Mouse (Mus musculus): ENCODE results near the gene Rere.
A peak's percentile ranks its signal among the peaks of the same experiment; 100 is the strongest.

The Rere gene

DNA sequence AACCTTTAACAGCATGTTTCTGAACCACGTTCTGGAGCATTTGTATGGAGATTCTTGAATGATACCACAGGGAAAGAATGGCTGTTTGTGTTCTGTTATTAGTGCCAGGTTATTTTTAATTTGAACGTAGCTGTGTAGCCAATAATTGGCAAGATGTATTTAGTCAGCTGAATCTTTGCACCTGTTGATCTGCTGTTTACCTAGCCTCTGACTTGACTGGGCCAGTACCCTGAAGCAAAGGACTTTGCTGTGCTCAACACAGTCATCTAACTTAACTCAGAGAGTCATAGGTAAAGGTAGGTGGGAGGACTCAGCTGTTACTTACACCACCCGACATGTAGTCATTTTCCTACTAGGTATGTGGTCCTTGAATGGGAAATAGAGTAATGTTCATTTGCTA, 278.1 kb downstream of the Rere start:
- no peak for DNase-seq

DNA sequence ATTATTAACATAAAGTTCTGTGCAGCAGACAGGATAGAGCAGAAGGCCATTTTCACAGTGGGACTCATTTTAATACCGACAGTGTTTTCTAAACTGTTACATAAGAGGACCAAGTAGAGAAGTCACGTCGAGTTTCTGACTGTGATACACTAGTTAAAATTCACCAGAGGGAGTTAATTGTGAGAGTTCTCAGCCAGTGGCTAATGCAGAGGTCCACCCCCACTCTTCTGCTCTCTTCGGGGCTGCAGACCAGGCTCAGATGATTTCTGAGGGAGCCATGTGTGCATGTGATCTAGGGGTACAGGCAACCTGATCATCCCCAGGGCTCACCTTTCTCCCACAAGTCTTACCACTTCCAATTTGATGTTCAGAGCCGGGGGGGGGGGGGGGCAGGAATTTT, 281.8 kb downstream of the Rere start:
- DNase-seq, result peak in 1 of 2 experiments; percentile 78

DNA sequence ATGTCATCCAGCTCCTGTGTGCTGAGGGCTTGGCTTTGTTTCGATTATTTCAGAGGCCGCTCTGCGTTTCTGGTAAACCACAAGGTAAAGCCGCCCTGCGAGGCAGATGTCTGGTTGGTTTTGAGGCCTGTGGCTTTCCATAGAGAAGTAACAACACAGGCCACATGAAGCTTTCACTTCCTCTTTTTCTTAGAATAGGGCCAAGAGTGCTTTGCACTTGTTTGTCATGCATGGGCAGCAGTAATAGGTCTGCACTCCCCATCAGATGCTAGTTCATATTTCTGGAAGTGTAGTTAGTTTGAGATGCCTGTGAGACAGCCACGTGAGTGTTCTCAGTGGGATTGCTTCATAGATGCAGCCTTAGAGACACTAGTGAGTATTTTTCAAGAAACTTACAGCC, 284.7 kb downstream of the Rere start:
- no peak for DNase-seq

DNA sequence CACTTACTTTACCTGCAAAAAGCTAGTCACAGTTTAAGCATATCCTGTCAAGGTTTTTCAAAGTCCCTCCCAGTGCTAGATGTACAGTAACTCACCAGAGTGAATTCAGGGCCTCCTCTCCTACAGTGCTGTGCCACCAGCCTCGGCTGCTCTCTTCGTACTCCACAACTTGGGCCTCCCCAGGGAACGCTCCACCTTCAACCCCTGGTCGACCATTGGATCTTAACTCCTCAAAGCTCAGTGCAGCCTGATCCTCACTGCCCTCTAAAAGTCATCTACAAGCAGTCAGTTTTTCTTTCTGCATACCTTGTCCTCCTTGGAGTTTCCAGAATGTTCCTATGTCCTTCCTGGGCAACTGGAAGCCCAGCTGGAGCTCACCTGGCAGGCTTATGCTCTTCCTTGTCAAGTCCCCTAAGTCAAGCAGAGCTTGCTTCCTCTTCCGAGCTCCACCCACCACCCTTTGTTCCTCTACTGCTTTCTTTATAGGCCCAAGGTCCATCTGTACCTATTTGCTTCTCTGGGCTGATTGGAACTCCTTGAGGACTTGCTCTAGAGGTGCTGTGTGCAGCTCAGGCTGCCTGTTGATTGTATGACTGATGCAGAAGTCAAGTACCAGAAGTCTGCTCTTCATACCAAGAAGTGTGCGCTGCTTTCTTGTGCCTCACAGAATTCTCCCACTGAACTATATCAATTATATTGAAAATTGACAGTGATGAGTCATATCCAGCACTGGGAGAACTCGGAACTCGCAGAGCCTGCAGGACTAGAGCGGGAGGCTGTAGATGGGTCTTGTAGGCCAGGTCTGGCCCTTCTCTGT, 287.1 kb downstream of the Rere start:
- peak; percentile 61 to 77 for DNase-seq

DNA sequence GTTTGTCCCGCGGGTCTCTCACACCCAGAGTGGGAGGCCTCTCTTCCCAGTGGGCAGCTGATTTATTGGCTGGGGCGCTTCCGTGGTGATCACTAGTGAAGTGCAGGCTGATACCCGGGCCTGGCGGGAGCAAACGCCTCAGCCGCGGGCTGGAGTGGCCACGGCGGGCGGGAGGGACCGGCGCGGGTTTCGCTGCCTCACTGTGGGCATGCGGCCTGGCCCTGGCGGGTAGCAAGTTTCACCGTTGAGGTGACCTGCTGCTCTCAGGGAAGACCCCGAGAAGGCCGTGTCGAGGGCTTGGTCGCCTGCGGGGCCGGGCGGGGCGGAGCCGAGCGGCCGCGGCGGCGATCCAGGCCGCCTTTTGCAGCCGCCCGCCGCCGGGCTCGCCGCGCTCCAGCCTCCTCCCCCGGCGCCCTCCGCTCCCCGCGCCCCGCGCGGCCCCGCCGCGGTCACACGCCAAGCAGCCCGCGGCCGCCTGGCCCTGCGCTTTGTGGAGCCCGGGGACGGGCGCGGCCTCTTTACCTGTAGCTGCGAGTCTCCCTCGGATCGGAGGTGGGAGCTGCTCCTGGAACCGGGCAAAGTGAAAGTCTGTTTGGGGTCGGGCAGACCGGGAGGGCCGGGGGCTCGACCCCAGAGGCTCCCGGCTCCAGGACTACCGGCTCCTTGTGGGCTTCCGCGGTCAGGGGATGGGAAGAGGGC, 287.8 kb downstream of the Rere start:
- DNase-seq, result peak; percentile 70 to 86

DNA sequence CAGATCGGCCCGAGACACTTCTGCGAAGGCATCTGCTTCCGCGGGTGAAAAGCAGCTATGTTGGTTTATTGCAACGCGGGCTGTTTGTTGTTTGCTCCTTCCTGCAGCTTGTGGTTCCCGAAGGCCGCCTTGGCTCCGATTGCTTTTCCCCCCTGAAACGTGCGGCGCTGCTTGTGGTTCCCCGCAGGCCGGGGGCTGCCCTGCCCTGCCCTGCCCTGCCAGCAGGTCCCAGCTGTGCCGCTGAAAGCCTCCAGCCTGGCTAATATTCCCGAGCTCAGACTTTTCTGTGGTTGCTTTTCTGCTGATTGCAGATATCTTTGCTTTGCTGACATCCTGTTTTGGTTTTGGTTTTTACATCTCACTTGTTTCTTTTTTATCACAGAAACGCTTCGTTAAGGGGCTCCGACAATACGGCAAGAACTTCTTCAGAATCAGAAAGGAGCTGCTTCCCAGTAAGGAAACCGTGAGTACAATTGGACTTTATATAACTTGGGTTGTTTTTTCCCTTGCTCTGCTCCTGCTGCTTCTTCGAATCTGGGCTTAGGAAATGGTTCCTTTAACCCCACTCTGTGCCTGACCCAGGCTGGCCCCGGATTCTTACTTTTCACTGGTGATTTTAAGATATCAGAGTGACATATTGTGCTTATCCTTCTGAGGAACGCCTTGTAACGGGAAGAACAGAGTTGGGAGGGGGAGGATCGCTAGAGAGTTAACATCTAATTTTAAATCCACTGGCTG, 288.6 kb downstream of the Rere start:
- DNase-seq, result peak; percentile 48 to 64

DNA sequence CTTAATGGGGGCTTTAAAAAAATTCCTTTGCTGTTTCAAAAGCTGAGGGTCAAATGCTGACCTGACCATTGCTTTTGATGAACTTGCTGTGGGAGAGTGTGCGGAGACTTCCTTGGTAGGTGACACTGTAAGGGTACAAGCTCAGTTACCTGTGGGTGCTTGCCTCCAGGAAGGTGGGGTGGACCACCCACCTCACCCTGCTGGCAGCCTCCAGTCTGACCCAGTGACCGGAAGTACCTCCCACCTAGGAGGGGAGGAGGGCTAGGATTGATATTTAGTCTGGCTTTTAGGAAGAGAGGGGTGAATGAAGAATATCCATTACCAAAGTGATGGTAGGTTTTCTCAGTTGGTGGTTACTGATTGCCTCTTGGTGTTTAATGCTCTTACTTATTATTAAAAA, 289.3 kb downstream of the Rere start:
- peak; percentile 21 to 76 for DNase-seq

DNA sequence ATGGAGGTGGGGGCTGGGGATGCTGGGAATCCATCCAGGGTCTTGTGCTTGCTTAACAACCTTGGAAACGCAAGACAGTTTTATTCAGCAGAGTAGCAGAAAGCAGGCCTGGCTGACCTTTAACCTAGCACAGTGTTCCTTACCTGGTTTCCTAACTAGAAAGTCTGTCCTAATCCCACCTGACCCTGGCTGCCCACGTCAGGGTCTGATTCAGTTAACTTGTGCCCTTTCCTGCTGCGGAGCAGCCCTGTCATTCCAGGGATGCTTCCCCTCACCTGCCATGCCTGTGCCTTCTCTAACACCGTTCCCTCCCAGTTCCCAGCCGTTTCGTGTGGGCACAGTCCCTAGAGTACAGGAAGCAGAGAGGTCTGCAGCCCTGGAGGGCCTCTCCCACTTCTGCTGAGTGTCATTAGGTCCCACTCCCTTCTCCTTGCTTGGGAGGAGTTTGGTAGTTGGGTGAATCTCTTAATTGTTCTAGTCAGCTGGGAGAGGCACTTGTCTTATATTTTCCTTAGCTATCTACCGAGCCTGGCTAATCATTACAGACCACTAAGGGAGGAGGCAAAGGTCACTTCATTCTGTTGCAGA, 290.8 kb downstream of the Rere start:
- DNase-seq, result peak; percentile 56 to 75

DNA sequence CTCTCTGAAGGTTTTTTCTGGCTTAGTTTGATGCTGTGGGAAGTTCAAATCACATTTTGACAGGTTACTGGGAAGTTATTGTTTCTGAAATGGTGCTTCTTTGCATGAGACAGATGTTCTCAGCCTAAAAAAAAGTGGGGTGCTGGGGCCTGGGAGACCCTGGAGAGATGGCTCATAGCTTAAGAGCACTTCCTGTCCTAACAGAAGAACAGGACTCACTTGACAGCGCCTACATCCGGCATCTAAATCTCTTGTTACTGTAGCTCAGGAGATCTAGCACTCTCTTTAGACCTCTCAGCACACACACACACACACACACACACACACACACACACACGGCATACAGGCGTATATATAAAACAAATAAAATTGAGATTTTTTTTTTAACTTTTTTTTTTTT, 291.5 kb downstream of the Rere start:
- DNase-seq, result peak; percentile 24 to 53

DNA sequence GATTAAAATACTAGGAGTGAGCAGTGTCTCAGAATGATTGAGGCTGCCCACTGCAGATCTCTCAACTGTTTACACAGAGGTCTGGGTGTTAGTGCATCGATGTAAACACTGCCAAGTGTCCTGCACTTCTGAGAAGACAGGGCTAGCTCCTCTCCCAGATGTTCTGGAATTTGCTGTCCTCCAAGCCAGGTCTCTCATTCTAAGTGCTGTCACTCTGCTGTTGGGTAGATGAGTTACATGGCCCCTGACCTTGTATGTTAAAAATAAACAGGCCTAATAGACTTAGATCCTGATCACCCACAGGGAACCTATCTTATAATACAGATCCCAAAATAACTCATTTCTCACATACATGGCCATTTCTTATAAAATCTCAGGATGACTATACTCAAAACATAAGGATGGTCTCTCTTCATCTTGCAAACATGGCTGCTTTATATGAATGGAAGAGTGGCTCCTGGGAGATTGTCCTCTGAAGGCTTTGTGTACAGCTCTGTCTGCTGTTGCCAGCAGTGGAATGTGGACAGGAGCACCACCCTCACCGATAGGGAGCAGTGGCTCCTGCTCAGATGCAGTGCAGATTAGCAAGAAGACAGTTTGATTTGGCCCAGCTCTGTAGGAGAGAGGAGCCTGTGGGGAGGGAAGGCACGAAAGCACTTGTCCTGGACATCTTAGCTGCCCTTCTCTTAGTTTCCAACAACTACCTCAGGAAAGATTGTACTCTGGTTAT, 294.1 kb downstream of the Rere start:
- peak; percentile 55 to 72 for DNase-seq

DNA sequence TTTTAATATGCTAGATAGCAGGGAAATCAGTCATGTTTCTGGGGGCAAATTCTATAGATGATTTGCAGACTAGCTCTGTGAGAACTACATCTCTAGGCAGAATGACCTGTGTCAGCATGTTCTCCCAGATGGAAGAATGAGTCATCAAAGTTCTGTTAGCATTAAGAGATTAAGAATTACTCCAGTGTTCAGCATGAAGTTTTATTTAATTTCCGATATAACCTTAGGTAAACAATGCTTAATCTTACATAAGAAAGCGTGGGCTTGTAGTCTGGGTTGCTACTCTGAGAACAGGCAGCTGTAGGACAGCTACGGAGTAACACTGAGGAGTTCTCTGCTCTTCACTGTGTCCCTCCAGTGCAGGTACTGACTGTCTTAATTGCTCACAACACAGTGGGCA, 294.9 kb downstream of the Rere start:
- no peak for DNase-seq

DNA sequence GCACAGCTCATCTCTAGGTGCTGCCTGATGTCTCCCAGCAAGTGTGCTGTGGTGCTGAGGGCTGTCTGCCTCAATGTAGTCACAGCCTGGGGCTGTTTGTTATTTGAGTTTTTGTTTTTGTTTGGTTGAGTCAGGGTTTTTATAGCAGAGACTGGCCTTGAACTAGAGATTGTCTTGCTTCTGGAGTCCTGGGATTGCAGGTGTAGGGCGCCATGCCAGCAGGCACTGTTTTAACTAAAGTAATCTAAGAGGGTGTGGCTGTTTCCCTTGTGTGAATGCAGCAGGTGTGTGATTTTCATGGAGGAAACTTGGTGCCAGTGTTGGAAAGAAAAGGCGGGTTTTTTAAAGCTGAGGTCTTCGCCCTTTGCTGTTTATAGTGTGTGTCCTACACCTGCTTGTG, 296.6 kb downstream of the Rere start:
- peak in 1 of 2 experiments; percentile 46 for DNase-seq

DNA sequence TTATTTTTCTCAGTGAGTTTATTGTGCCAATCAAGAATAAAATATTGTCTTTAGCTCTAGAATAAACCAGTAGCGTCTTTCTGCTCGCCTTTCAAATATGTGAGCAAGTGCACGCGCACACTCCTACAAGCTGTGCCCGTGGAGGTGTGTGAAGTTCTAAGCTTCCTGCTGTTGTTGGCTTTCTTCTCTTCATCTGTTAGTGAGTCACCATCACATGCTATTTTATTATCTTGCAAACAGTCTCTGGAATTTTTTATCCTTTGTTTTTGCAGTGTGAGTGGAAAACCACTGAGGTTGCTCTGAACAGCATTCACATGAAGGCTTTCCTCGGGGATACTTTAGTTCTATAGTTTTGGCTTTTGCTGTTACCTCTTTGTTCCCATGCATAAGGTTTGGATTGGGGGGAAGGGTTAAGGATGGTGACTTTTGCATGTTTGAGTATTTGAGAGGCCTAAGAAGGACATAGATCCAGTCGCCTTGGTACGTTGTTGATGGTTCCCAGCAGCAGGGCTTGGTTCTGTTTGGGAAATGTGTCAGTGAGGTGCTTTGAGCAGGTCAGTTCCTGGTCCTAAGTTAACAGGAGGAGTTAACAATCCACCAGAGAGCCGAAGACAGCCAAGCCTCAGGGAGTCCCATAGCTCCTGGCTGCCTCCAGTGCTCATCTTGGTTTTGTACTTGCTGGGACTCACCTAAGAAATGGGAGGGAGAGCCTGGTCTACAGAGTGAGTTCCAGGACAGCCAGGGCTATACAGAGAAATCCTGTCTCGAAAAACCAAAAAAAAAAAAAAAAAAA, 300.7 kb downstream of the Rere start:
- peak; percentile 45 to 76 for DNase-seq

DNA sequence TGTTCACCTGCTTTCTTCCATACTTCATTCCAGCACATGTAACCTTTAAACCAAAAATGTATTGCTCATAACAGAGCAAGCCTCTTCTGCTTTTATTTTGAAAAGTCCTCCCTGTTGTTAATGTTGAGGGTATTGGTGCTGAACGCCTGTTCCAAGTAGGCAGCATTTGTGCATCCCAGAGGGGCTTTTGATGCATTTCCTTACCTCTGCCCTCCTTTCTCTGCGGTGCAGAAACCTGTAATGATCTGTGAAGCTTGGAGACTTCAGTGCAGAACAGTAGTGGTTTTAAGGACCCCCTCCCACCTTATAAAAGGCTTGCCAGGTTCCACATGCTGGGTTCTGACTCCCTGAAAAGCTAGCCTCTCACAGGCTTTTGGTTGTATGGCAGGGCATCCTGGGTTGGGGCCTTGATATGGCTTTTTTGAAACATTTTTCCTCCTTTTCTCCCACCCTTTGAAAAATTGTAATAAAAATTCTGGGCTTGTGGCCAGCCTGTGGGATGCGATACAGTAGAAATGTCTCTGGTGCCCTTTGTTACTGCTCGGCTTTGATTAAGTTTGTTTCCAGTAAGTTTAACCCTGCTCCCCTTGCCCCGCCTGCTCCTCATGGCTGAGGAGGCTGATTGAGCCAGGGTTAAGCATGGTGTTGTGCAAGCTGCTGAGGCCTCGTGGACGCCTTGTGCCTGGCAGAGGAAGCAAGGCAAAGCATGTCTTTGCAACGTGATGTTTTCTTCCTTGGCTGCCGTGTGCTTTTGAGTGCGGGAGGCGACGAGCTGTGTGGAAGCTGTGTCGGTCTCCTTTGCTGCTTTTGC, 301.7 kb downstream of the Rere start:
- peak; percentile 84 to 96 for DNase-seq

DNA sequence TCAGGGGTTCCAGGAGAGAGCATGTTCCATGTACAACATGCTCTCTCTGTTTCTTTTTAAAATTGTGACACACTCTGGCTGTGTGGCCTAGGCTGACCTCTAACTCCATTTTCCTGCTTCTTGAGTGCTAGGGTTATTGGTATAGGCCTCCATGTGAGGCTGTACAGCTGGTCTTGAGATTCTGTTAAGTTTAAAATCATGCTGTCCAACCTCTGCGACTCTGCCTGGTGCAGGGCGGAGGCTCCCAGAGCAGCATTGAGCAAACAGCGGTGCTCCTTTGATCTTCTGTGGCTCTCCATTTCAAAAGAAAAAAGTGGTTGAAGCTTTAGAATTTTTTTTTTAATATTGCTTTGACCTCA, 302.3 kb downstream of the Rere start:
- no peak for DNase-seq

DNA sequence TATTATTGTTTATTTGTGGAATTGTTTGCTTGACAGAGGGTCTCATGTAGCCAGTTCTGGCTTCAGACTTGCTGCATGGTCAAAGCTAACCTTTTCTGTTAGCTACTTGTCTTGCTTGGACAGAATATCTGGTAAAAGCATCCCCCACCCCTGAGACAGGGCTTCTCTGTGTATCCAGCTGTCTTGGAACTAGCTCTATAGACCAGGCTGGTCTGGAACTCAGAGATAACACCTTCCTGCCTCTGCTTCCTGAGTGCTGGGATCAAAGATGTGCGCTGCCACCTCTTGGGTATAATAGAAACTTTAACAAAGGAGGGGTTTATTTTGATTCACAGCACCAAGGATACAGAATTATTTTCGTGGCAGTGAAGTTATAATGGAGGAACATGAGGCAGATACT, 304.4 kb downstream of the Rere start:
- no peak for DNase-seq

DNA sequence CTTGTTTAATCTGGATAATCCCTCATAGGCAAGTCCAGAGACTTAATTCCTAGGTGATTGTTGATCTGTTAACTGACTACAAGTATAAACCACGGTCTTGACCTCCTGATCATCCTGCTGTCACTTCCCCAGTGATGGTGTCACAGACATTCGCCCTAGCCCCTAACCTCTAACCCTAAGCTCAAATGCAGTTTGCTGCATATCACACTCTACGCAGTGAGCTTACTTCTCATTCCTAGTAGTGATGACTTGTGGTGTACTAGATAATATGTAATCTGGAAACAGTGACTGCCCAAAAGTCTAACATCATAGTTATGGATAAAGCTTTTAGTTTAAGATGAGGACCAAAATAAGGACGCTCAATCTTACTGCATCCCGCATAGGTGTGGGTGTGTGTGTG, 304.8 kb downstream of the Rere start:
- no peak for DNase-seq

DNA sequence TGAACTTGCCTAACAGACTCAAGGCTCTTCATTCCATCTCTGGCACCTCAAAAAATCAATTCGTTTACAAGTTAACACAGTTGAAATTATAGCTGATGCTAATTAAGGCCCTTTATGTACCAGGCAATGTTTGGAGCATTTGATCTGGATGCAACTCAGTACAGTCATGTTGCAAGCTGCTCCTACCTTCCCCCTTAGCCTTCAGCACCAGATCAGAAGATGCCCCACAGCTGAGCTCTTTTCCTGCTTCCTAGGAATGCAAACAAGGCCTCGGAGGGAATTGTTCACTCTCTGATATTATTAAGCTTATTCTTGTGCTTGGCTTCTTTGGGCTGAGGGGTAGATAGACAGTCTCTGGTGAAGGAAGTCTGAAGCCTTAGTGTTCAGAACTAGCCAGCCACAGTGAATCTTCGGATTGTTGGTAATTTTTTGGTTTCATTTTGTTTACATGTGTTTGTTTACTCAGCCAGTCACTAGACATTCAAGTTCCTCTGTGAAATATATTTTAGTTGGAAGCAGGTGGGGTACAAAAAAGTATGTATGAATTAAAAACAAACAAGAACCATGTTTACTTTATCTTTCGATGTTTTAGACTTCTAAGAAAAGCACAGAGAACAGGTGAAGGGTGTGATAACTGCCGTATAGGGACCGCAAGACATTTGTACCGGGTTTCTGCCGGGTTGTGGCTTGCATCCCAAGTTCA, 306.3 kb downstream of the Rere start:
- DNase-seq, result no peak

DNA sequence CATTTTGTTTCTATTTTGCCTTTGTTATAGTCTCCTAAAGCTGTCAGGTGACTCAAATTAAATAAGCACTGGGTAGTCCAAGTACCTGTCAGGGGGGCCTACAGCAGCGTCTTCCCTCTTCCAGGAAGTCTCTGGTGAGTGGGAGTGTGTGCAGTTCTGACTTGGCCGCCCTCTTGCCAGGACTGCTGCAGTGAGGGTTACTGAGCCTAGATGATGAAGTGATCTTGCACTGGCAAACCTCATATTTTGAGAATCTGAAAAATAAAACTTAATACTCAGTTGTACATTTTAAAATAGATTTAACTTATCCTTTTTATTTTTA, 306.8 kb downstream of the Rere start:
- DNase-seq, result no peak

DNA sequence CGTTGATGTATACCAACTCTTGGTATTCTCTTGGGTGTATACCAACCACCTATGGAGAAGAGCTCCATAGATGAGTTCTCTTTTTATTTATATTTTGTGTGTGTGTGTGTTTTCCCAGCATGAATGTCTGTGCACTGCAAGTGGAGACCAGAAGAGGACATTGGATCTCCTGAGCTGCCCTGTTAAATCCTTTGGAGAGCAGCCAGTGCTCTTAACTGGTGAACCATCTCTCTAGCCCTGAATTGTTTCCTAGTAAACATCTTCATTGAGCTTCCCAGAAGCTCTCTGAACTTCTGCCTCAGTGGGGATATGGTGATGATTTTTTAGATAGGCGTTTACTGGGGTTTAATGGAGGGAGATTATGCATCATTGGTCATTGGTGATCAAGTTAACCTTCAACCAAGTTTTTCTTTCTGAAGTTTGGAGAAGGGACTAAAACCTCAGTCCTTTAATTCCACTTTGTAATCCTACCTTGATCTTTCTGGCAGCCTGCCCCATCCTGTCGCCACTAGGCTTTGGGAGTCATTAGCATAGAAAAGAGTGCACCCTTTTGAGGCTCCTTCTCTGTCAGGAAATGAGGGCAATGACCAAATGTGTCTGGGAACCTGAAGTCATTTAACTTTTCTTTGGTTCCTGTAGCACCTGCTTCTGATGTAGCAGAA, 309.3 kb downstream of the Rere start:
- peak; percentile 72 to 73 for DNase-seq
